Mouse (Mus musculus) T-helper 1 cell (primary cell): Measurements from ENCODE around the gene Tmem50a.

Experiments
- in situ Hi-C: fragments of 300-600 bp; cut with MboI, MseI; formaldehyde crosslinking; loops from one replicate; pipeline ENCODE4 v1.15.1; 2025; ENCODE audit warnings: high pct_unique_total_duplicates

Gene Tmem50a

DNA sequence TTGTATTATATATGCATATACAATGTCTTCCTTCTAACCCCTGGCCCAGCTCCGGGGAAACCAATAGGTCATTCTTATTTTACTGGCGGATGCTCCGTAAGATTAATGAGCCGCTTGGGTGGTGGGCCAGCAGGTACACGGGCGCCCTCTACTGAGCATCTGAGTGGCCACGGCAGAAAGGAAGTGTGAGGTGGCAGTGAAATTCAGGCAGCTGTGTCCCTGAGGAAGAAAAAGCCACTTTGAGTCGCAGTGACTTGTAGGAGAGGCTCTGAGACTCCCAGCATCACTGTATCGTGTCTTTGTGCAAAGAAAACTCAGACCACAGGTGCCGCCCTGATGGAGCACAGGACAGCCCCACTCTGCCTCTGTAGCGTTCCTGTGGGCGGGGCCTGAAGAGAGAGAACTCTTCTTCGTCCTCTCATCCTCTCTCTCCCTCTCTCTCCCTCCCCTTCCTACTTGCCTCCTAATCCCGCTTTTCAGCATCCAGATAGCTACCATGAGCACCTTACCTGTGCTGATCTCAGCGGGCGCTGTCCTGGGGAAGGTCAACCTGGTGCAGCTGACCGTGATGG, 35.3 kb downstream of the Tmem50a start:
- in situ Hi-C loops = no loop called here

- in situ Hi-C loops = no loop called here
Observed at GRCm38 (mm10) chr4:134876171-134876570, 38.7 kb downstream of the Tmem50a start.

DNA sequence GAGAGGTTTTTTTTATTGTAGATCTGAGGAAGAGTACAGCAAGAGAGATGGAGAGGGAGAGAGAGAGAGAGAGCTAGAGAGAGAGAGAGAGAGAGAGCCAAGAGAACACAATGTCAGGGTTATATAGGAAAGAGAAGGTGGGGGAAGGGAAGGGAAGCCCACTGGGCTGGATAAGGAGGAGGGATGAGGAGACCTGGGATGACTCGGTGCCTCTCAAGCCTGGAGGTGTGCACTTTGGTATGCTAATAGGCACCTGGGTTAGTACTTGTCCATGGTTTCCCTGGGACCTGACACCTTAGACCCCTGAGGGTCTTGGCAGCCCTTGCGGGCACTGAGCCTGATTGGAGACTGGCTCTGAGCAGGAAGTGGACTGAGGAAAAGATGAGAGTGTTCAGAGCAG, 42.9 kb downstream of the Tmem50a start:
- in situ Hi-C loops = no loop called here

DNA sequence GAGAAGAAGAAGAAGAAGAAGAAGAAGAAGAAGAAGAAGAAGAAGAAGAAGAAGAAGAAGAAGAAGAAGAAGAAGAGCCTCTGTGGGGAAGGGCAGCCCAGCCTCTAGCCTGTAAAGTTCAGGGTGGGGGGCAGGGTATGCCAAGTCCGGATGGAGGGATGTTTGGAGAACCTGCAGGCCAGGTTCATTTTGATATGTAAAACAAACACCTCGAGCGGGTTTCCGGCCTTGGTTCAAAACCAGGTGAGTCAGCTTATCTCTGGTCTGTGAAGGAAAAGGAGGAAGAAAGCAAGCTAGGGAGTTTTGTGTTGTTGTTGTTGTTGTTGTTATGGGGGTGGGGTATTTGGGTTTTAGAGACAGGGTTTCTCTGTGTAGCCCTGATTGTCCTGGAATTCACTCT, 43.3 kb downstream of the Tmem50a start:
- in situ Hi-C loops = no loop called here

DNA sequence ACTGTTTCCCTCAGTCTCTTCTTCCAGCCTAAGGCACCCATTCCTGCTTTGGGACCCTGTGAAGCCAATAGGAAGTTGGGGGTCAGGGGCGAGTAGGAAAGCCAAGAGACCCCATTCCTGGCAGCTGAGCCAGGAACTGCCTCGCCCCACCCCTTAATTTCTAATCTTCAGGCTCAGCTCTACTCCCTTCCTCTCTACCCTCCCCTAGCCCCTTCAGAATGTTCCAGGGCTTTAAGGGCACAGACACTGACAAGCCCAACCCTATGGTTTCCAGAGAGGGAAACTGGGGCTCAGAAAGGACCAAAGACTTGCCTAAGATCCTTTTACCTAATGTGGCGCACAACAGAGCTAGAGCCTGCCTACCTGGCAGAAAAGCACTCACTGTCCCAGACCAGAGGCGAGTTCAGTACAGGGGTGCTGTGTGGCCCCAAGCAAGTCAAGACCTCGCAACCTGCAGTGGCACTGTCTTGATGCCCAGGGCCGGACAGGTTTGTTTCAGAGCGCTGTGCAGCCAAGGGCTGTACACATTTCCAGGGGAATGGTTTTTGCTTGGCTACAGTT, 44.9 kb downstream of the Tmem50a start:
- in situ Hi-C loops = no loop called here

- in situ Hi-C loops = no loop called here
Observed at GRCm38 (mm10) chr4:134869068-134869730, 45.6 kb downstream of the Tmem50a start.

- in situ Hi-C loops = no loop called here
Observed at GRCm38 (mm10) chr4:134868490-134868889, 46.3 kb downstream of the Tmem50a start.

DNA sequence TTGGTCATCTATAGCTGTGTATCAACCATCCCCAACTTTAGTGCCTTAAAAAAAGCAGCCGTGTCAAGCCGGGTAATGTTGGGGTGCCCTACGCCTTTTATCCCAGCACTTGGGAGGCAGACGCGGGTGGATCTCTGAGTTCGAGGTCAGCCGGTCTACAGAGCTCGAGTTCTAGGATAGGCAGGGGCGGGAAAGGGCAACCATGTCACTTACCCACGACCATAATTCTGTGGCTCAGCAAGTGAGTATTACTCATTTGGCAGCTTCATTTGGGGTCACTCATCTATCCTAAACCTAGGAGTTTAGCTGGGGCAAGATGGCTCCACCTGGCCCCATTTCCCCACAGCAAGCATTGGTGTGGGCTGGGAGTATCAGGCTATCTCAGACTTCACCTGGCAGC, 46.8 kb downstream of the Tmem50a start:
- in situ Hi-C loops = no loop called here

- in situ Hi-C loops = no loop called here
Observed at GRCm38 (mm10) chr4:134867661-134868060, 47.2 kb downstream of the Tmem50a start.

- in situ Hi-C loops = no loop called here
Observed at GRCm38 (mm10) chr4:134867213-134867612, 47.6 kb downstream of the Tmem50a start.

DNA sequence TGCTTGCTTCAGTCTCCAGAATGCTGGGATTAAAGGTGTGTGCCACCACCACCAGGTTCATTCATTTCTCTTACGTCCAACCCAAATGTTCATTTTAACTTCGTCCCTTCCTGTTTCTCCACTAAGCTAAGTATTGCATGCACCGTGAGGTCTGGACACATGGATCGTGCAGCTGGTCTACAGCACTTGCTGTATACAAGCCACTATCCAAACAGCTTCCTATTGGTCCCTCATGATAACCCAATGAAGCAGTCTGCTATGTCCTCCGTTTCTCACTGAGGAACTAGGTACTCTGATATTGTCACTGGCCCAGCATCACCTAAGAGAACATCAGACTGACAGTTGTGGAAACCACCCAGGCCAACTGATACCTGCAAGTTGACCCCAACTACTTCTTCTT, 49.0 kb downstream of the Tmem50a start:
- in situ Hi-C loops = no loop called here

DNA sequence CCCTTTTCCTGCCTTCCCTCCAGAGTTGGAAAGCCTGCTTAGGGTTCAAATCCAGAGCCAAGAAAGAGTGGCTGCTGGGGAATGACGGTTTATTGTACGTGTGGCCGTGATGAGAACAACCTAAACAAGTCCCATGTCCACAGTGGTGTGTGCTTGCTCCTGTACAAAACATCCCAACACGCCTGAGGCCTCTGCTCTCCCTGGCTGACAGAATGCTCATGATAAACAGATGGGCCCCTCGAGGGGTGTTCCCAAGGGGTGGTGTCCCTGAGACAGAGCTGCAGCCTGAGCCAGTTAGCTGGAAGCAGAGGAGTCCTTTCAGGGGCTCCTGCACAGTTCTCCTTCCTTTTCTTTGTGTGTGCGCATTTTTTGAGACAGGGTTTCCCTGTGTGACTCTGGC, 49.5 kb downstream of the Tmem50a start:
- in situ Hi-C loops = no loop called here

DNA sequence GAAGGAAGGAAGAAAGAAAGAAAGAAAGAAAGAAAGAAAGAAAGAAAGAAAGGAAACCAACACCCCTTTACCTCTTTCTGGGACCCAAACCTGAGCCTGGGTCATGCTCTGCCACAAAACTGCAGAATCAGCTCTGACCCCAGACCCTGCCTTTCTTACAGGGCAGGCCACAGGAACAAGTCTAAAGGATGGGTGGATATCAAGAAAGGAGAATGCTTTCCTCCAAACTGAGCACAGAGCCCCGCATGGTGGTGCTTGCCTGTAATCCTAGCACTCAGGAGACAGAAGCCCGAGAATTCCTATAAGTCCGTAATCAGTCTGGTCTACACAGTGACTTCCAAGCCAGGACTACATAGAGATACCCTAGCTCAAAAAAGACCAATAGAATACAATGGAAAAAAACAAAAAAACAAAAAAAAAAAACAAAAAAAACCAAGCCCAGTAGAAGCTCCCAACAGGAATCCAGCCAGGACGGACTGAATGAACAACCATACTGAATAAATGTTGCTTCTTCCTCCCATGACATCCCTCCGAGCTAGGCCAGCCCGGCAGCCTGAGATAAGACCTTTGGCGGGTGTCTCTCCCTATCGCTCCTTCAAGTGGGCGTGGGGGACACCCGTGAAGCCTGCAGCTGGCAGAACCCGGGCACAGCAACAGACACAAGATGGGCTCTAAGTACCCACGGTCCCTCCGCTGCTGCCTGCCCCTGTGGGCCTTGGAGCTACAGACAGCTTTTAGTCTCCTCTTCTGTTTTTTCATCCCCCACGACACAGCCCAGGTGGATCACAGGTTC, 50.7 kb downstream of the Tmem50a start, which contains the start of gene Rhd:
Gene Rhd, plus strand, starts transcription at position 600 of the 793 bp plus-strand sequence.
- in situ Hi-C loops = no loop called here

DNA sequence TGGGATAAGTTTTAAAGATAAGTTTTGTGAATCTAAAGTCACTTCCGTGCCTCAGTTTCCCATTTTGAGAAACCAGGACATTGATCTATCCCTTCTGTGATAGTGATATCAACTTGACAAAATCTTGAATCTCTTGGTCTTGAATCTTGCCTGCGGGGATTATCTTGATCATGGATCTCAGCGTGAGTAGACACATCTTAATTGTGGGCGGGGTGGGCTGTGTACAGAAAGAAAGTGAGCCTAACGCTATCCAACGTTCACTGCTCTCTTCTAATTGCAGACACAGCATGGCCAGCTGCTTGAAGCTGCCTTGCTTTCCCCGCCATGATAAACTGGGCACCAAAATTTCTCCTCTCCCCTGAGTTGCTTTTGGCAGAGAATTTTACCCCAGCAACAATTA, 51.8 kb downstream of the Tmem50a start:
- in situ Hi-C loops = no loop called here

DNA sequence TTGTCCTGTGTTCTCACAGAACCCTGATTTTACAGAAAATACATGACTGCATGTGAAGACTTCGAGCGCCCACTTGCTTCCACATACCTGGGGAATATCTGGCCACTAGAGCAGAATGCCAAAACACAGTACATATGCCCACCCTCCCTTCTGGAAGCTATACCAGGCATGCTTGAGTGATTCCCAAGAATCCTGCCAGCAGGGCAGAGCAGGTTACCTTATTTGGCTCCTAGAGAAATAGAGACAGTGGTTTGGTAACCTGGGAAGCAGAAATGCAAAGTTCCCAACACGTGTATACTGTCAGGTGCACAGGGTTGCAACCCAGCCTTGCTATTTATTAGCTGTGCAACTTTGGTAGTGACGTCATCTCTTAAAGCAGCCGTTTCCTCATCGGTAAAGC, 52.9 kb downstream of the Tmem50a start:
- in situ Hi-C loops = no loop called here

DNA sequence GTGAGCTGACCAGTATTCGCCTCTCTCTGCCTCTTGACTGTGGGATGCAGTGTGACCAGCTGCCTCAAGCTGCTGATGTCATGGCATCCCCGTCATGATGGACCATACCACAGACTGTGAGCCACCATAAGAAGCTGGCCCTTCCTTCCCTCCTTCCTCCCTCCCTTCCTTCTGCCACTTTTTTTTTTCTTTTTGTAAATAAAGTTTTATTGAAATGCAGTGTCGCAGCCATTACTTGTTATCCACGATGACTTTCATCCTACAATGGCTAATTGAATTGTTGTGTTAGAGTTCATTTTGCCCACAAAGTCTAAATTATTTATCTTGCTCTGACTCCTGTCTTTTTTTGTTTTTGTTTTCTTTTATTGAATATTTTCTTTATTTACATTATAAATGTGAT, 56.3 kb downstream of the Tmem50a start:
- in situ Hi-C loops = no loop called here

DNA sequence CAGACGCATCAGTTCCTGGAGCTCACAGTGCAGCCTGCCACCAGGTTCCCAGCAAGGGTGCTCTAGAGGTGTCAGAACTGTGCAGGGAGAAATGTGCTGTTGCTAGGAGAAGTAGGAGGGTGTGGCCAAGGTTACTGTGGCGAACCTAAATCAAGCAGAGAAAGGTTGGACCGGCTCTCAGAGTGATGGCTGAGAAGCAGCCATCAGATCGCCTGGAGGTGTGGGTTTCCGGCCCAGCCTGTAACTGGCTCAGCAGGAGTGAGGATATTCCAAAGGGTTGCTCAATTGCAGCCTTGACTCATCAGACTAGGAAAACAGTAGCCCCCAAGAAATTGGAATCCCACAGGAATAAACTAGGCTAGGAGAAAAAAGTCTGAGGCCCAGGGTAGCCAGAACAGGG, 58.3 kb downstream of the Tmem50a start:
- in situ Hi-C loops = no loop called here

DNA sequence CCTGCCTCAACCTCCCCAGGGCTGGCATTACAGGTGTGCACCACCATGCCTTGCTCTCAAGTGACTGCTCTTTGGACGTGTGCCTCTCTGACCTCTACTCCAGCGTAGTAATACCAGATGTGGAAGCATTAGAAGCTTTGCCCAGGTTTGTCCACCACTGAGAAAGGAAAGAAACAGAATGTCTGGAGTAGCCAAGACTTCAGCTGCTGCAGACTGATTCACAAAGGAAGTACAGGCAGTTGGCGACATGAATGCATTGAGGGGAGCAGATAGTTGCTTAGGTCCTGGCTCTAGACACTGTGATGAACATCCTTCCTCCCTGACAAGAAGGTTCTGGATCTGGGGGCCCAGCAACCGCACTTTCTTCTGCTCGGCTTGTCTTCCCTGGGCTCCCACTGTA, 58.8 kb downstream of the Tmem50a start:
- in situ Hi-C loops = no loop called here

DNA sequence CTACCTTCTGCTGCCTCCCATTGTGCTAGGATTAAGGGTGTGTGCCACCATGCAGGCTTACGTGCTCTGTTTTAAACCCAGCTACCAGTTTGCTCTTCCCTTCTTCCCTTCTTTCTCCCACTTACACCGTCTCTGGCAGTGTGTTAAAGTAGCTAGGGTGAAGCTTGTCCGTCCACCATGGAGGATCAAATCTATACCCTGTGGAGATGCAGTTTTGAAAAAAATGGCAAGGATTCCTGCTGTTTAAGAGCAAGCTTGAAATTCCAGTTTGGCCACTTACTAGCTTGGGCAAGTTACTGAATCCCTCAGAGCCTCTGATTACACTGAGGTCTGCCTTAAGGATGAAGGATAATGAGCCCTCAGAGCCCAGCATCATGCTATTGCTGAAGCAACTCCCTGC, 59.5 kb downstream of the Tmem50a start:
- in situ Hi-C loops = no loop called here

DNA sequence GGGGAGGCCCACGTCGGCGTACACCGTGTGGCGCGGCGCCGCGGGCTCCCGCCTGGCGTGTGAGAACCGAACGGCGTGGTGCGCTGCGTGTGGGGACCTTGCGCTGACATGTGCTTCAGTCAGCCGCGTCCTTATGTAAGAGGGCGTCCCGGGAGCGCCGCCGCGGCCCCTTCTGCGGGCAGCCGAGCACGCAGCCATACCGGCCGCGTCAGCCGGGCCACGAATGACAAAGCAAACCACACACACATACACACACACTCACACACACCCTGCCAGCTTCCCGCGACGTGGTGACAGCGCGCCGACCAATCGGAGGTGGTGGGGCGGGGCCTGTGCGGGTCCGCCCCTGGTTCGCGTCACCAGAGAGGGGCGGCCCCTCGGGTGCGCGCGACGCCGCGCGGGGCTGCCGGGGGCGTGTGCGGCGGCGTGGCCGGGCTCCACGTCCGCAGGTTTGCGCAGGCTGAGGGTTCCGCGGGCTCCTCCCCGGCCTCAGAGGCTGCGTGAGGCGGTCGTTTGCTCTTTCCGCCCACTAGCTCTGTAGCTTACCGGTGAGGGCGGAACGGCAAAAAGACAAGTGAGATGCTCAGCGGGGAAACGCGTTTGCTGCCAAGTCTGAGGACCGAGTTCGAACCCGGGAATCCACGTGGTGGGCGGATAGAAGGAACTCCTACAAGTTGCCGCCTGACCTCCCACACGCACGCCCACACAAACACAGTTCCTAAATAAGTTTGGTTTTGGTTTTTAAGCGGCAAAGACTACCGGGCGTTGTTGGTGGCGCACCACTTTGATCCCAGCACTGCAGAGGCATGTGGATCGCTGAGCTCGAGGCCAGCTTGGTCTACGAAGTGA, 61.0 kb downstream of the Tmem50a start:
- in situ Hi-C loops = no loop called here

- in situ Hi-C loops = no loop called here
Observed at GRCm38 (mm10) chr4:134853259-134853636, 61.6 kb downstream of the Tmem50a start, which contains the start of gene Maco1. Gene Maco1 (minus strand): TSS chr4:134853345.
